8 mouse cellular contexts compared by ENCODE assay signal in genomic region chr3:87982836-87983601, GRCm38 (mm10). TPM values are rescaled to one million over a fixed set of nuclear protein-coding genes. Genes with fewer than 3 reads are reported as not detected.
DNase-seq lines count a peak whose midpoint lies in the region; ATAC-seq lines count a peak whose summit lies in the region.
"Had no signal": no experiment of that assay in that cellular context is flagged by ENCODE, and none has a peak within 500 bp of the region (broad histone marks: within the 10 kb centered on the region; RNA-seq: fewer than 3 reads in every experiment).

No protein-coding gene starts in this region.

- no peaks in the 10 kb centered on the region for H3K9me3 ChIP-seq in embryonic facial prominence, embryonic 15.5 days (replicated peaks)
- no peaks in the 10 kb centered on the region for H3K9me3 ChIP-seq in limb, embryonic 11.5 days (ENCODE audit: control insufficient read depth, low read length)
- no peaks in the 10 kb centered on the region for H3K9me3 ChIP-seq in midbrain, embryonic 14.5 days (ENCODE audit: control insufficient read depth, low read length)

- no peaks in the 10 kb centered on the region for H3K27me3 ChIP-seq in embryonic facial prominence, embryonic 15.5 days
- H3K27me3 ChIP-seq in limb, embryonic 11.5 days (ENCODE audit: control insufficient read depth, insufficient read depth, low read length): peaks cover under 1% of the 10 kb centered on the region; the same call in 1 of the 2 replicates
- H3K27me3 ChIP-seq in midbrain, embryonic 14.5 days (ENCODE audit: control insufficient read depth, insufficient read depth, low read length): no peaks in the 10 kb centered on the region

- peak overlapping the region; percentile 35 for H3K4me2 ChIP-seq in embryonic facial prominence, embryonic 15.5 days (replicated peaks)
- peak overlapping the region; percentile 20; the same call in 1 of the 2 replicates for H3K4me2 ChIP-seq in limb, embryonic 11.5 days (ENCODE audit: low read depth, severe bottlenecking)
- H3K4me2 ChIP-seq in midbrain, embryonic 14.5 days (ENCODE audit: low read length): peak overlapping the region; percentile 26

- intact Hi-C loops in heart, postnatal 25 days (cut with DNase I): loop anchor here (10.0 kb wide), 1 partner anchor 218 kb away; no protein-coding TSS in a partner anchor
- intact Hi-C loops in left cerebral cortex, postnatal 14 days (cut with DNase I): loop anchor here (10.0 kb wide), 1 partner anchor 48 kb away; the partner anchor contains the start of genes Isg20l2 and Rrnad1

- peak; percentile 66 for DNase-seq in adrenal gland, postnatal 14 days
- DNase-seq in heart, postnatal 25 days (ENCODE audit: low spot score): peak; percentile 74
- DNase-seq in limb, embryonic 11.5 days (ENCODE audit: low spot score): peak; percentile 31
- DNase-seq in midbrain, embryonic 14.5 days: peak; percentile 57
- no peak for DNase-seq in T-cell, adult 2 months (ENCODE audit: low spot score)
- DNase-seq in left cerebral cortex, postnatal 14 days (ENCODE audit: low spot score in 2 of 2): no peak

- 6% methylated on average over 13 of the region's 13 CpGs for WGBS in embryonic facial prominence, embryonic 15.5 days
- 10% methylated on average over 13 of the region's 13 CpGs for WGBS in limb, embryonic 11.5 days
- WGBS in midbrain, embryonic 14.5 days: 9% methylated on average over 13 of the region's 13 CpGs

- H3K4me3 ChIP-seq in embryonic facial prominence, embryonic 15.5 days (replicated peaks): peak overlapping the region; percentile 12; the same call in 1 of the 2 replicates
- H3K4me3 ChIP-seq in limb, embryonic 11.5 days (ENCODE audit: low read depth, low read length): 0 out of 2 replicates have a peak overlapping the region, but pooled peaks have one; percentile 6
- H3K4me3 ChIP-seq in midbrain, embryonic 14.5 days (replicated peaks; ENCODE audit: low read depth, low read length): no peak overlapping the region

- peaks cover 59% of the 10 kb centered on the region for H3K4me1 ChIP-seq in embryonic facial prominence, embryonic 15.5 days
- peaks cover 26% of the 10 kb centered on the region for H3K4me1 ChIP-seq in limb, embryonic 11.5 days (ENCODE audit: control insufficient read depth, insufficient read depth, low read length)
- peaks cover 35% of the 10 kb centered on the region for H3K4me1 ChIP-seq in midbrain, embryonic 14.5 days (ENCODE audit: control insufficient read depth, insufficient read depth, low read length)

- H3K27ac ChIP-seq in embryonic facial prominence, embryonic 15.5 days (replicated peaks): peak overlapping the region; percentile 87
- H3K27ac ChIP-seq in limb, embryonic 11.5 days (replicated peaks; ENCODE audit: low read depth, low read length): peak overlapping the region; percentile 39; the same call in 1 of the 2 replicates
- H3K27ac ChIP-seq in midbrain, embryonic 14.5 days (replicated peaks; ENCODE audit: low read depth, low read length): peak overlapping the region; percentile 39

- 0 out of 2 replicates have a peak overlapping the region, but pooled peaks have one; percentile 12 for H3K9ac ChIP-seq in embryonic facial prominence, embryonic 15.5 days
- peak overlapping the region; percentile 22; the same call in 1 of the 2 replicates for H3K9ac ChIP-seq in limb, embryonic 11.5 days (ENCODE audit: low read length)
- H3K9ac ChIP-seq in midbrain, embryonic 14.5 days (replicated peaks; ENCODE audit: low read length): no peak overlapping the region

- no peaks in the 10 kb centered on the region for H3K36me3 ChIP-seq in embryonic facial prominence, embryonic 15.5 days
- H3K36me3 ChIP-seq in limb, embryonic 11.5 days (ENCODE audit: control insufficient read depth, insufficient read depth, low read length): no peaks in the 10 kb centered on the region
- no peaks in the 10 kb centered on the region; the same call in 1 of the 2 replicates for H3K36me3 ChIP-seq in midbrain, embryonic 14.5 days (ENCODE audit: control insufficient read depth, insufficient read depth, low read length)

- peak; percentile 22; the same call in 1 of the 2 replicates for ATAC-seq in embryonic facial prominence, embryonic 15.5 days (ENCODE audit: insufficient number of reproducible peaks, low FRiP score, low TSS enrichment, low read depth)
- no peak for ATAC-seq in limb, embryonic 11.5 days (ENCODE audit: insufficient number of reproducible peaks, low FRiP score, low TSS enrichment, low read depth)
- no peak for ATAC-seq in midbrain, embryonic 14.5 days (ENCODE audit: low FRiP score, low TSS enrichment)

RNA-seq across cellular contexts. Expression of gene Nes, which starts 12.1 kb away (rescaled TPM):
- total RNA-seq in adrenal gland, postnatal 14 days (2021): 14.5 and 23.0 TPM in 2 replicates
- 41.9 and 57.3 TPM in 2 replicates for polyA plus RNA-seq in embryonic facial prominence, embryonic 15.5 days (2015; fragmentation: Nextera tagmentation; extraction: Ambion mirVana)
- 10 to 100 TPM; 20.9 to 25.1 TPM for total RNA-seq in heart, postnatal 25 days (2021)
- polyA plus RNA-seq in limb, embryonic 11.5 days (2014; fragmentation: Nextera tagmentation; extraction: Ambion mirVana): 7.9 and 8.8 TPM in 2 replicates
- polyA plus RNA-seq in midbrain, embryonic 14.5 days (2014; fragmentation: Nextera tagmentation; extraction: Ambion mirVana): 19.0 and 28.8 TPM in 2 replicates
- total RNA-seq in left cerebral cortex, postnatal 14 days (2021): 10 to 100 TPM; 10.1 to 10.4 TPM

RNA-seq across cellular contexts. Expression of gene Bcan, which starts 17.0 kb away (rescaled TPM):
- 28.5 and 31.5 TPM in 2 replicates for total RNA-seq in adrenal gland, postnatal 14 days (2021)
- polyA plus RNA-seq in embryonic facial prominence, embryonic 15.5 days (2015; fragmentation: Nextera tagmentation; extraction: Ambion mirVana): 0.38 and 0.61 TPM in 2 replicates
- total RNA-seq in heart, postnatal 25 days (2021): under 1 TPM; 0.14 to 0.26 TPM
- polyA plus RNA-seq in limb, embryonic 11.5 days (2014; fragmentation: Nextera tagmentation; extraction: Ambion mirVana): not detected in 2 replicates
- 34.3 and 49.7 TPM in 2 replicates for polyA plus RNA-seq in midbrain, embryonic 14.5 days (2014; fragmentation: Nextera tagmentation; extraction: Ambion mirVana)
- total RNA-seq in left cerebral cortex, postnatal 14 days (2021): 100 to 1,000 TPM; 297 to 331 TPM

RNA-seq across cellular contexts. Expression of gene Crabp2, which starts 34.6 kb away (rescaled TPM):
- total RNA-seq in adrenal gland, postnatal 14 days (2021): not detected in 2 replicates
- polyA plus RNA-seq in embryonic facial prominence, embryonic 15.5 days (2015; fragmentation: Nextera tagmentation; extraction: Ambion mirVana): 200 and 206 TPM in 2 replicates
- total RNA-seq in heart, postnatal 25 days (2021): not detected
- polyA plus RNA-seq in limb, embryonic 11.5 days (2014; fragmentation: Nextera tagmentation; extraction: Ambion mirVana): 796 and 836 TPM in 2 replicates
- polyA plus RNA-seq in midbrain, embryonic 14.5 days (2014; fragmentation: Nextera tagmentation; extraction: Ambion mirVana): 28.3 and 42.4 TPM in 2 replicates
- 1 to 10 TPM; 5.4 to 5.9 TPM for total RNA-seq in left cerebral cortex, postnatal 14 days (2021)
- total RNA-seq: heart, postnatal 36 days had no signal

RNA-seq across cellular contexts. Expression of gene Hapln2, which starts 44.4 kb away (rescaled TPM):
- total RNA-seq in adrenal gland, postnatal 14 days (2021): not detected in 2 replicates
- polyA plus RNA-seq in embryonic facial prominence, embryonic 15.5 days (2015; fragmentation: Nextera tagmentation; extraction: Ambion mirVana): 0.31 and 0.35 TPM in 2 replicates
- not detected for total RNA-seq in heart, postnatal 25 days (2021)
- 0.44 TPM in 1 of 2 replicates, not detected in the other for polyA plus RNA-seq in limb, embryonic 11.5 days (2014; fragmentation: Nextera tagmentation; extraction: Ambion mirVana)
- 0.47 and 0.57 TPM in 2 replicates for polyA plus RNA-seq in midbrain, embryonic 14.5 days (2014; fragmentation: Nextera tagmentation; extraction: Ambion mirVana)
- 1 to 10 TPM; 1.3 TPM for total RNA-seq in left cerebral cortex, postnatal 14 days (2021)
- total RNA-seq: heart, postnatal 36 days had no signal

RNA-seq across cellular contexts. Expression of gene Rrnad1, which starts 52.5 kb away (rescaled TPM):
- 13.9 and 15.6 TPM in 2 replicates for total RNA-seq in adrenal gland, postnatal 14 days (2021)
- polyA plus RNA-seq in embryonic facial prominence, embryonic 15.5 days (2015; fragmentation: Nextera tagmentation; extraction: Ambion mirVana): 19.8 and 22.4 TPM in 2 replicates
- total RNA-seq in heart, postnatal 25 days (2021): 1 to 10 TPM; 6.0 to 6.1 TPM
- polyA plus RNA-seq in limb, embryonic 11.5 days (2014; fragmentation: Nextera tagmentation; extraction: Ambion mirVana): 17.2 and 19.5 TPM in 2 replicates
- 19.1 and 21.7 TPM in 2 replicates for polyA plus RNA-seq in midbrain, embryonic 14.5 days (2014; fragmentation: Nextera tagmentation; extraction: Ambion mirVana)
- 10 to 100 TPM; 17.7 to 19.0 TPM for total RNA-seq in left cerebral cortex, postnatal 14 days (2021)

Comparison
In these comparisons a context has a peak if more than half of its experiments do, and no peak if none do; other contexts are left out.
1. DNase-seq: peak in adrenal gland, postnatal 14 days (single experiment), heart, postnatal 25 days (single experiment), limb, embryonic 11.5 days (single experiment) and midbrain, embryonic 14.5 days (single experiment); none in T-cell, adult 2 months (single experiment) and left cerebral cortex, postnatal 14 days (0 of 2).
2. RNA of gene Bcan, which starts 17.0 kb away (total RNA-seq): 297 to 331 TPM in left cerebral cortex, postnatal 14 days and 28.5 to 31.5 TPM in adrenal gland, postnatal 14 days; 0.14 to 0.26 TPM in heart, postnatal 25 days; every median in the first group is over 10 times any median in the second.
3. Peak in every context shown above with its lines, with median percentiles within 50 percentile points of each other: H3K27ac ChIP-seq and H3K4me2 ChIP-seq.